Mouse (Mus musculus): ENCODE measurements at regions not wholly inside any gene's neighbourhood (a gene's known extent, or its start where the extent isn't known, plus 50 kb on each side); places are given as distances from the start of the nearest gene placed in this dataset.

GRCm38 (mm10) chr3:52929827-52930605 lies 87.0 kb downstream of the Cog6 start:
- Histone ChIP-seq H3K4me2 (replicated peaks; ENCODE audit: low read depth, low read length) (no peak overlapping the region), H3K4me1 (ENCODE audit: control insufficient read depth, insufficient read depth, low read length) (no peaks in the 10 kb centered on the region), H3K27ac (ENCODE audit: low read depth, low read length) (no peak overlapping the region), H3K36me3 (ENCODE audit: control insufficient read depth, insufficient read depth, low read length) (no peaks in the 10 kb centered on the region), H3K4me3 (ENCODE audit: low read length) (no peak overlapping the region), H3K9me3 (ENCODE audit: control insufficient read depth, low read length) (peaks cover 2% of the 10 kb centered on the region; the same call in 1 of the 2 replicates), H3K9ac (ENCODE audit: low read depth, low read length) (no peak overlapping the region), H3K27me3 (ENCODE audit: control insufficient read depth, insufficient read depth, low read length) (no peaks in the 10 kb centered on the region)
- 56% methylated on average over 13 of the region's 13 CpGs for WGBS
- no peak for ATAC-seq (ENCODE audit: low FRiP score, low TSS enrichment)

DNA sequence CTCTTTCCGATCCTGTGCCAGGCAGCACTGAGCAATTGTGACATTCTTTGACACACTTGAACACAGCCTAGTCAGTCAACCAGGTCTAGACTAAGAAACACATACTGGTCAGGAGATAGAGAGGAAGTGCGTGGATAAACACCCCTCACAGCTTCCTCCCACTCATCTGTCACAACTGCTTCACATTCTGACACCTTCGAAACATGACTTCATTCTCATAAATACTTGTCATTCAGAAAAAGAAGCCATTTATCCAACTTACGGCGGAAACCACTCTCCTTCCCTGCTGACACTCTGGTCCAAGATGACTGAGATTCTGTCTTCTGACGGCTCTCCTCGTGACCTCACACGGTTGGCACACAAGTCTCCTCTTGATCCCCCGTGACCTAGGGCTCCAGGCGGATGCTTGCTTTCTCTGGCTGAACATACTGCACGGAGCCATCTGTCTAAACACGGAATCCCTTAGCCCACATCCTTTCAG lies 89.6 kb downstream of the Cog6 start:
- Histone ChIP-seq H3K4me3 (ENCODE audit: low read length) (no peak overlapping the region), H3K4me1 (ENCODE audit: control insufficient read depth, insufficient read depth, low read length) (no peaks in the 10 kb centered on the region), H3K27me3 (ENCODE audit: control insufficient read depth, insufficient read depth, low read length) (no peaks in the 10 kb centered on the region), H3K4me2 (replicated peaks; ENCODE audit: low read depth, low read length) (no peak overlapping the region), H3K27ac (ENCODE audit: low read depth, low read length) (no peak overlapping the region), H3K36me3 (ENCODE audit: control insufficient read depth, insufficient read depth, low read length) (no peaks in the 10 kb centered on the region), H3K9me3 (ENCODE audit: control insufficient read depth, low read length) (peaks cover 2% of the 10 kb centered on the region; the same call in 1 of the 2 replicates), H3K9ac (ENCODE audit: low read depth, low read length) (no peak overlapping the region)
- 63% methylated on average over 12 of the region's 12 CpGs for WGBS
- no peak for ATAC-seq (ENCODE audit: low FRiP score, low TSS enrichment)

- Histone ChIP-seq H3K36me3 (ENCODE audit: control insufficient read depth, insufficient read depth, low read length) (no peaks in the 10 kb centered on the region), H3K4me1 (ENCODE audit: control insufficient read depth, insufficient read depth, low read length) (no peaks in the 10 kb centered on the region), H3K4me2 (replicated peaks; ENCODE audit: low read depth, low read length) (no peak overlapping the region), H3K9ac (ENCODE audit: low read depth, low read length) (no peak overlapping the region), H3K9me3 (ENCODE audit: control insufficient read depth, low read length) (peaks cover 2% of the 10 kb centered on the region; the same call in 1 of the 2 replicates), H3K27ac (ENCODE audit: low read depth, low read length) (no peak overlapping the region), H3K4me3 (ENCODE audit: low read length) (no peak overlapping the region), H3K27me3 (ENCODE audit: control insufficient read depth, insufficient read depth, low read length) (no peaks in the 10 kb centered on the region)
- ATAC-seq (ENCODE audit: low FRiP score, low TSS enrichment): no peak
- WGBS: 91% methylated on average over 3 of the region's 3 CpGs
Measured at GRCm38 (mm10) chr3:52926549-52926948, 90.5 kb downstream of the Cog6 start.

DNA sequence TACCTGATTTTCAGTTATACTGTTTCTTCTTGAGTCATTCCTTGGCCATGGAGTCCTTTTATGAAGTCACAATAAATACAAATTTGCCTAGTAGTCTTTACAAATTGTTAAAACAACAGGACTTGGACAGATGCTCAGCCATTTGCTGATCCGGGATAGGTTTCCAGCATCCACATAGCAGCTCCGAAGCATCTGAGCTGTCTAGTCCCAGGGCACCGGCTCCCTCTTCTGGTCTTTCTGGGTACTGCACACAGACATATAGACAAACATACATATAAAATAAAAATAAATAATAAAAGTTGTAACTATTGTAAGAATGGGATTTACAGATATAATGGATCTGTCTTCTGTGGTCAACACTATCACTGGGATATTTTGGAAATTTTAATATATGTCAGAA lies 91.8 kb downstream of the Cog6 start:
- no peak overlapping the region for H3K4me2 ChIP-seq (replicated peaks; ENCODE audit: low read depth, low read length)
- ATAC-seq (ENCODE audit: low FRiP score, low TSS enrichment): no peak
- no peaks in the 10 kb centered on the region for H3K4me1 ChIP-seq (ENCODE audit: control insufficient read depth, insufficient read depth, low read length)
- H3K27me3 ChIP-seq (ENCODE audit: control insufficient read depth, insufficient read depth, low read length): no peaks in the 10 kb centered on the region
- peaks cover 2% of the 10 kb centered on the region; the same call in 1 of the 2 replicates for H3K9me3 ChIP-seq (ENCODE audit: control insufficient read depth, low read length)
- no peak overlapping the region for H3K9ac ChIP-seq (ENCODE audit: low read depth, low read length)
- H3K36me3 ChIP-seq (ENCODE audit: control insufficient read depth, insufficient read depth, low read length): no peaks in the 10 kb centered on the region
- H3K27ac ChIP-seq (ENCODE audit: low read depth, low read length): no peak overlapping the region
- 64% methylated on average over 3 of the region's 3 CpGs for WGBS
- no peak overlapping the region for H3K4me3 ChIP-seq (ENCODE audit: low read length)

GRCm38 (mm10) chr3:52924631-52925030 lies 92.4 kb downstream of the Cog6 start:
- no peaks in the 10 kb centered on the region for H3K27me3 ChIP-seq (ENCODE audit: control insufficient read depth, insufficient read depth, low read length)
- no peak overlapping the region for H3K4me2 ChIP-seq (replicated peaks; ENCODE audit: low read depth, low read length)
- H3K9me3 ChIP-seq (ENCODE audit: control insufficient read depth, low read length): peaks cover 2% of the 10 kb centered on the region; the same call in 1 of the 2 replicates
- no peaks in the 10 kb centered on the region for H3K36me3 ChIP-seq (ENCODE audit: control insufficient read depth, insufficient read depth, low read length)
- H3K4me3 ChIP-seq (ENCODE audit: low read length): no peak overlapping the region
- no peak overlapping the region for H3K27ac ChIP-seq (ENCODE audit: low read depth, low read length)
- WGBS: 78% methylated on average over 2 of the region's 2 CpGs
- H3K9ac ChIP-seq (ENCODE audit: low read depth, low read length): no peak overlapping the region
- H3K4me1 ChIP-seq (ENCODE audit: control insufficient read depth, insufficient read depth, low read length): no peaks in the 10 kb centered on the region
- no peak for ATAC-seq (ENCODE audit: low FRiP score, low TSS enrichment)

- H3K9ac ChIP-seq (ENCODE audit: low read depth, low read length): no peak overlapping the region
- no peaks in the 10 kb centered on the region for H3K4me1 ChIP-seq (ENCODE audit: control insufficient read depth, insufficient read depth, low read length)
- WGBS: 97% methylated on average over 4 of the region's 4 CpGs
- no peak overlapping the region for H3K4me2 ChIP-seq (replicated peaks; ENCODE audit: low read depth, low read length)
- no peak overlapping the region for H3K4me3 ChIP-seq (ENCODE audit: low read length)
- no peaks in the 10 kb centered on the region for H3K27me3 ChIP-seq (ENCODE audit: control insufficient read depth, insufficient read depth, low read length)
- ATAC-seq (ENCODE audit: low FRiP score, low TSS enrichment): no peak
- H3K9me3 ChIP-seq (ENCODE audit: control insufficient read depth, low read length): peaks cover 7% of the 10 kb centered on the region
- no peak overlapping the region for H3K27ac ChIP-seq (ENCODE audit: low read depth, low read length)
- no peaks in the 10 kb centered on the region for H3K36me3 ChIP-seq (ENCODE audit: control insufficient read depth, insufficient read depth, low read length)
Measured at GRCm38 (mm10) chr3:52923824-52924559, 93.0 kb downstream of the Cog6 start.

- H3K27me3 ChIP-seq (ENCODE audit: control insufficient read depth, insufficient read depth, low read length): no peaks in the 10 kb centered on the region
- no peaks in the 10 kb centered on the region for H3K4me1 ChIP-seq (ENCODE audit: control insufficient read depth, insufficient read depth, low read length)
- no peak overlapping the region for H3K9ac ChIP-seq (ENCODE audit: low read depth, low read length)
- no peak overlapping the region for H3K27ac ChIP-seq (ENCODE audit: low read depth, low read length)
- no peak for ATAC-seq (ENCODE audit: low FRiP score, low TSS enrichment)
- H3K36me3 ChIP-seq (ENCODE audit: control insufficient read depth, insufficient read depth, low read length): no peaks in the 10 kb centered on the region
- WGBS: 55% methylated on average over 8 of the region's 8 CpGs
- H3K4me3 ChIP-seq (ENCODE audit: low read length): no peak overlapping the region
- peaks cover 12% of the 10 kb centered on the region for H3K9me3 ChIP-seq (ENCODE audit: control insufficient read depth, low read length)
- no peak overlapping the region for H3K4me2 ChIP-seq (replicated peaks; ENCODE audit: low read depth, low read length)
Measured at GRCm38 (mm10) chr3:52922411-52922810, 94.6 kb downstream of the Cog6 start.

- H3K4me3 ChIP-seq (ENCODE audit: low read length): no peak overlapping the region
- H3K36me3 ChIP-seq (ENCODE audit: control insufficient read depth, insufficient read depth, low read length): no peaks in the 10 kb centered on the region
- WGBS: 88% methylated on average over 3 of the region's 3 CpGs
- H3K27me3 ChIP-seq (ENCODE audit: control insufficient read depth, insufficient read depth, low read length): no peaks in the 10 kb centered on the region
- no peaks in the 10 kb centered on the region for H3K4me1 ChIP-seq (ENCODE audit: control insufficient read depth, insufficient read depth, low read length)
- H3K4me2 ChIP-seq (replicated peaks; ENCODE audit: low read depth, low read length): no peak overlapping the region
- no peaks in the 10 kb centered on the region for H3K9me3 ChIP-seq (ENCODE audit: control insufficient read depth, low read length)
- no peak overlapping the region for H3K27ac ChIP-seq (ENCODE audit: low read depth, low read length)
- no peak for ATAC-seq (ENCODE audit: low FRiP score, low TSS enrichment)
- no peak overlapping the region for H3K9ac ChIP-seq (ENCODE audit: low read depth, low read length)
Measured at GRCm38 (mm10) chr3:52906823-52907564, 110.0 kb downstream of the Cog6 start.
